Mouse (Mus musculus) layer of hippocampus, adult 18-20 months (tissue): ENCODE measurements around the gene Phgdh. TPM values are rescaled to one million over a fixed set of nuclear protein-coding genes. Genes with fewer than 3 reads are reported as not detected.

Experiments
- DNase-seq, 2 experiments: peaks; one replicate each; pipeline ENCODE4 v3.0.0; 2022; ENCODE audit warnings: low spot score in 2 of 2
- long read RNA-seq: library from polyadenylated mRNA; stranded (forward); transcript quantifications from one replicate; pipeline ENCODE4 v2.0.0, GENCODE M21; 2021
- total RNA-seq, 2 experiments: library from RNA; stranded (reverse); gene quantifications; 2 replicates each; pipeline ENCODE4 v1.2.3; 2021

The Phgdh gene
- 10 to 100 TPM; 65.4 to 68.8 TPM for total RNA-seq
- long read RNA-seq, transcript Phgdh-201 (12 exons, 1,893 nt) = major isoform, 62 of 72 reads
- long read RNA-seq, partial matches to known transcripts = 8 of 72 reads
- long read RNA-seq, other reads (novel, unspliced or antisense) = 2 of 72 reads

GRCm38 (mm10) chr3:98339706-98340109 is at the start of gene Phgdh:
TSS of gene Phgdh (minus strand) at chr3:98339990.
- peak; percentile 42 to 63 for DNase-seq

- no peak for DNase-seq
These were observed 49.5 kb upstream of the Phgdh start for GRCm38 (mm10) chr3:98389305-98389704.

- no peak for DNase-seq
These were observed 48.0 kb upstream of the Phgdh start for GRCm38 (mm10) chr3:98387756-98388155.

DNA sequence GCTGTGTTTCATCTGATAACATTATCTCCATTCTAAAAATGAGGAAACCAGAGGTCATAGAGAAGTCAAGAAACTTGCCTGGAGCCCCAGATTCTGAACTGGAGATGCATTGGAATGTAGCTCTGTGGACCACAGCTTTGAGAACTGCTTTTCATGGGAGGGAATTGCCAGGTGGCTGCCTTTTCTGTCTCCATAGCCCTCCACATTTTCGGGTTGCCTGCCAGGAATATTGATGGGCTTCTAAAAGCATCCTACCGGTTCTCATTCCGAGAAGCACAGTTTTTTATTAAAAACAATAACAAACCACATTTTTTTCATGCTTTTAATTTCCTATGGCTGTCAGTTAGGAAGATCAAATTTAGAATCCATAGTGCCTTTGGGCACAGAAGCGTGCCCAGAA is 47.3 kb upstream of the Phgdh start:
- DNase-seq = peak in 1 of 2 experiments; percentile 41

GRCm38 (mm10) chr3:98383024-98383790 is 43.4 kb upstream of the Phgdh start:
- no peak for DNase-seq

DNA sequence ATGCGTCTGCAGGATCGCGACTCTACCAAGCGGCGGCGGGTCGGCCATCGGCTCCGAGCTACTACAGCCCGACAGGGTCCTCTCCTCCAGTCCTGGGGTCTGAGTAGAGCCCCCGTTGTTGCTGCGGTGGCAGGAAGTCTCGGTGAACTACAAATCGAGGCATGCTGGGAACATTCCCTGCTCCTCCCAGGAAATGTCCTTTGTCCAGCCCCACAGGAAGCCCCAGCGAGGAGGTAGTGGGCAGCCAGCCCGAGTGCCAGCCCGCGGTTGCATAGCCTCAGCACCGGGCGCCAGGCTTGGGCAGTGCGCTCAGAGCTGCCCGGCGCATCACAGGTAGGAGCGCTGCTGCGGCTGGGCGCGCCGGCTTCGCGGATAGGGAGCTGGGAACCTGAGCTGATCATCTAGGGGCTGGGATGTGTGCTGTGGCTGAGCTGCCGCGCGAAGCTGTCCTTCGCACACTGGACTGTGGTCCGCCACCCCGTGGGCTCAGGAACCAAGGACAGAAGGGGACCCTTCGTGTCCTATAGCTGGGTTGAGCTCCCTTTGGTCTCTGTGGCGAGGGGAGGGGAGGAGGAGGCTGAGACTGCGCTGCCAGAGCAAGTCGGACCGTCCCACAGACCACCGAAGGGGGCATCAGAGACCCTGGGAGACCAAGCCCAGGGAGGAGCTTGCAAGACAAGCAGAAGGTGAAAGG is 42.6 kb upstream of the Phgdh start, which contains the start of gene Zfp697:
Zfp697 (plus strand) TSS at position 216 of the 694 bp plus-strand sequence.
- DNase-seq = peak; percentile 76 to 84

DNA sequence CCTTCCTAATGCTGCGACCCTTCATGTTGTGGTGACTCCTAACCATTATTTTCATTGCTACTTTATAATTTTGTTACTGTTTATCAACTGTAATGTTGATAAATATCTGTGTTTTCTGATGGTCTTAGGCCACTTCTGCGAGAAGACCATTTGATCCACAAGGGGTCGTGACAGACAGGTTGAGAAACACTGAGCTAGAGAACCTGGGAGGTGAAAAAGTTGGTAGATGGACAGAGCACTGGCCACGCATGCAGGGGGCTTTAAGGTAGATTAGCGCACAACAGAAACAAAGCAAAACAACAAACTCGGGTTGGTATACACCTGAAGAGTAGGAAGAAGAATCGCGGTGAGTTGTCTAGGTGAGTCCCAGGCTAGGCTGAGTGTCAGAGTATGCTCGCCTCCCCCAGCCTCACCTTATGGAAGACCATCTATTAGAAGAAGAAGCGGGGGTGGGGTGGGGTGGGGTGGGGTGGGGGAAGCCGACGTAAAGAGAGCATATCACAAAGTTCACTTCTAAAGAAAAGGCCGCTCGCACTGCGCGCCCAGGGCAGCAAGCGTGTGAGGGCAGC is 42.0 kb upstream of the Phgdh start:
- DNase-seq = no peak

- no peak for DNase-seq
These were observed 39.4 kb upstream of the Phgdh start for GRCm38 (mm10) chr3:98379236-98379635.

GRCm38 (mm10) chr3:98378267-98378666 is 38.5 kb upstream of the Phgdh start:
- no peak for DNase-seq

DNA sequence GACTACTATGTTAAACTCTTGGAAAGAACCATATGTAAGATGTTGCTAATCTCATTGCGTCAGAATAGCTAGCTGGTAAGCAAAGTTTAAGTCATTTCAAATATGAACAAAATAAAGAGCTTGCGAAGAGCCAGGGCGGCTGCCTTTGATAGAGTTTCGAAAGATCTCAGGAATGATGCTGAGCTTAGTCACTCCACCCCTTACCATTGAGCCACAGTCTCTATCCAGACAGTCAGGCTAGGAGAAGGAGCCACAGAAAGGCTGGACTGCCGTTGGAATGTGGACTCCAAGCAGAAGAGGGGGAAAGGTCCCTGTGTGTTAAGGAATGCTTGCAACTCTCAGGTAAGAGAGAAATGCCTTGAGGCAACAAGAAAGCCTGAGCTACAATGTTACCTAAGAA is 35.2 kb upstream of the Phgdh start:
- DNase-seq = no peak

- DNase-seq = no peak
These were observed 34.4 kb upstream of the Phgdh start for GRCm38 (mm10) chr3:98374062-98374719.

DNA sequence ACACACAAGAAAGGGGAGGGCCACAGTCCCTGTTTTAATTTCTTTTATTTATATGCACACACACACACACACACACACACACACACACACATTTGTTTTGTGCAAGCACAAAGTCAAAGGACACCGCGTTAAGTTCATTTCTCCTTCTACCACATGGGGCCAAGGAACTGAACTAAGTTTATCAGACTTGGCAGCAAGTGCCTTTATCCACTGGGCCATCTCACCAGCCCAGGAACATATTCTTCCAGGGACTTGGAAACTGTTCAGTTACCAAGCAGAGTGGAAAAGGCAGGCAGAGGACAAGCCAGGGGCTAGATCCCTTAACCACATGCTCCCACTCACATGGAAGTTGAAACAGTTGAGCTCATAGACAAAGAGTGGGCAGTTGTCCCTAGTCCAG is 29.0 kb upstream of the Phgdh start:
- no peak for DNase-seq

DNA sequence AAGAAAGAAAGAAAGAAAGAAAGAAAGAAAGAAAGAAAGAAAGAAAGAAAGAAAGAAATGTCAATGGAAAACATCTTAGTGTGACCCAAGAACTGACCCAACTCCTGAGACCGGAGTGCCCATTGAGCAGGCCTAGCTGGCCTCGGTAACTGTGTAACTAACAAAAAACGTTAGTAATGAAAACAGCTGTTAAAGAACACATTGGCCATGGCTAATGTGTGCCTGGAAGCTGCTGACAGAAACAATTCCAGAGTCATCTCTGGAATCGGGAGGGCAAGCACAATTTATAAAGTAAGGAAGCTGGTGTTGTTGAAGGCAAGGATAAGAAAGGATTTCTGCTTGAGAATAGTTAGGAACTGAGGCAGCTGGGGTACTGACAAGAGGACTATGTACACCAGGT is 28.5 kb upstream of the Phgdh start:
- DNase-seq = no peak

DNA sequence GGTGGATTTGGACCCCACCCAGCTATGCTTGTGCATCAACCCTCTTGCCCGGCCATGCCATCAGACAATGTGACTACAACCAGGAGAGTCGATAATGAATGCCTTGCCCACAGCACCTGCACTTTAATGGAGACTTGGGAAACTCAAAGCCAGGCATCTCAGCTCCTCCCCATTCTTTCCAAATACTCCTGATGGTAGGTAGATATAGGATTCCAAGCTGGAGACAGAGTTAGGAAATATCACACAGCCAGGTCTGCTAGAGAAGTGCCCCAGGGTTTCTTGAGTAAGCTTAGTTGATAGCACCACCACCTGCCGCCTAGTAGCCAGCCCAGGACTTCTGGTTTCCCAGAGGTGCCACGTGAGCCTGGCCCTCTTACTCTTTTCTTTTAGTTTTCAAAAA is 27.0 kb upstream of the Phgdh start:
- DNase-seq = no peak

GRCm38 (mm10) chr3:98366086-98366485 is 26.3 kb upstream of the Phgdh start:
- no peak for DNase-seq

DNA sequence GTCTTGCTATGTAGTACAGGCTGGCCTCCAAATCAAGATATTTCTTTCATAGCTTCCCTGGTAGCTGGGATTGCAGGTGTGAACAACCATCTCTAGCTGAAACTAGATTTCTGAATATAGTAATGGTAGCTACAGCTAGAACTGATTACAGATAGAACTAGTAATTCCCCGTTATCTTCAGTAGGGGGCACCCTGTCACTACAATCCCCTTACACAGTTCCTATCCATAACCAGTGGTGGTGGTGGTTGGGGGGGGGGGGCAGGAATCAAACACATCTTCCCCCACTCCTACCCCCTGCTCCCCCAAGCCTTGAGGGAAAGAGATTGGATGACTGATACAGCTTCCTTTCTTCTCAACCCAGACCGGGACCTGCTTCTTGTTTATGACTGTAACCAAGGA is 23.0 kb upstream of the Phgdh start:
- peak in 1 of 2 experiments; percentile 66 for DNase-seq

- DNase-seq = no peak
These were observed 17.0 kb upstream of the Phgdh start for GRCm38 (mm10) chr3:98356632-98357370.

DNA sequence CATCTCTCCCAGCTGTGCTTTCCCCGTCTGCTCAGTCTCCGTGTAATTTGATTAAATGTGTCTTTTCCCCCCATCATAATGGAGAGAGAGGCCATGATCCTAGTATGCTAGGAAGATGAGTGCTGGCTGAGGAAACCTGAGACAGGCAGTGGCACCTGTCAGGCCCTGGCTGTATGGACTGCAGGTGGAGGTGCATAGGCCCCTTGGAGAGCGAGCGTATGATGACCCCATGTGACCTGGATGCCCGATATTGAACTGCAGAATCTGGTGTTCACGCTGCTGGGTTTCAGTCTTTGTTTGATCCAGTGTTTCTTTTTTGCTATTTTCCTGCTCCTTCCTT is 16.2 kb upstream of the Phgdh start:
- no peak for DNase-seq

- no peak for DNase-seq
These were observed 15.7 kb upstream of the Phgdh start for GRCm38 (mm10) chr3:98355344-98356025.

- peak; percentile 22 to 83 for DNase-seq
These were observed 14.1 kb upstream of the Phgdh start for GRCm38 (mm10) chr3:98353892-98354291.
